Comparison of ENCODE assay signal across 8 mouse cellular contexts in the genomic region with DNA sequence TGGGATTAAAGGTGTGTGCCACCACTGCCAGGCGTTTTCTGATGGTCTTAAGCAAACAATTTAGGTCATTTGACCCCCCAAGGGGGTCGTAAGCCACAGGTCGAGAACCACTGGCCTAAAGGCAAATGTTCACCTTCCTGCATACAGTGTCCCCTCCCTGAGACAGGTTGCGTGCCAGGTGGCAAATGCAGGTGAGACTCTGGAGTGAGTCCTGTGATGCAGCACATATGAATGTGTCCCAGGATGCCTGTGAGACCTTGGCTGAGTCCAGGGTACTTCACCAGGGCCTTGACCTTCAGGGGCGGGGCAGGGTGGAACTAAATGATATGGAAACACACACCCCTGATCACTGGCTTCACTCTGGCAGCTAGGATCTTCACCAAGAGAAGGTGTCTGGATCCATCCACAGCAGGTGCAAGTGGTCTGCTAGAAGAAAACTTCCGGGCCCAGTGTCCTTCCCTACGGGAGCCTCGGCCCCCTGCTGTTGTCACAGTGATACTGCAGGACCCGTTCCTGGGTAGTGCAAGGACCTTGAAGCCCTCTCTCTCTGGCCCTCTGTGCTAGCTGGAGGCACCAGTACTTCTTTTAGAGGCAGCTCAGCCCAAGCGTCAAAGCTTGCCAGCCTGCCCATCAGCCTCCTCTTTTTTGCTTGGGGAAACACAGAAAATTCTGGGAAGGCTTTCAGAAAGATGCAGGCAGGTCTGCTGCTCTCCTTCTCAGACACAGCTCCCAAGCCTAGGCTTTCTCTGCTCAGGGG. TPM values are rescaled to one million over a fixed set of nuclear protein-coding genes. Genes with fewer than 3 reads are reported as not detected.
DNase-seq lines count a peak whose midpoint lies in the region; ATAC-seq and TF ChIP-seq lines count a peak whose summit lies in the region.

No protein-coding gene starts in this region.

- no peak for ATAC-seq in hindbrain, embryonic 15.5 days (ENCODE audit: low FRiP score, low read depth)
- no peak for ATAC-seq in lung, postnatal 0 days

- H3K9me3 ChIP-seq in hindbrain, embryonic 15.5 days = no peaks in the 10 kb centered on the region
- H3K9me3 ChIP-seq in lung, postnatal 0 days (ENCODE audit: low read length) = no peaks in the 10 kb centered on the region

- 53% methylated on average over 10 of the region's 10 CpGs for WGBS in hindbrain, embryonic 15.5 days
- 42% methylated on average over 10 of the region's 10 CpGs for WGBS in lung, postnatal 0 days

- no peaks in the 10 kb centered on the region for H3K27me3 ChIP-seq in hindbrain, embryonic 15.5 days
- H3K27me3 ChIP-seq in lung, postnatal 0 days (replicated peaks; ENCODE audit: insufficient read depth, low read length) = no peaks in the 10 kb centered on the region

- no peak overlapping the region for H3K4me3 ChIP-seq in hindbrain, embryonic 15.5 days
- H3K4me3 ChIP-seq in lung, postnatal 0 days (ENCODE audit: low read depth, low read length) = no peak overlapping the region

- H3K4me1 ChIP-seq in hindbrain, embryonic 15.5 days (replicated peaks) = peaks cover 54% of the 10 kb centered on the region
- H3K4me1 ChIP-seq in lung, postnatal 0 days (ENCODE audit: insufficient read depth, low read depth, low read length) = peaks cover 27% of the 10 kb centered on the region

- TF ChIP-seq EP300 in lung, postnatal 0 days (IDR thresholded peaks at IDR 0.05) = no peak

- TF ChIP-seq CTCF in lung, postnatal 0 days (IDR thresholded peaks at IDR 0.05) = peak; percentile 87

- no peaks in the 10 kb centered on the region for H3K36me3 ChIP-seq in hindbrain, embryonic 15.5 days
- no peaks in the 10 kb centered on the region for H3K36me3 ChIP-seq in lung, postnatal 0 days (ENCODE audit: insufficient read depth, low read length)

- H3K4me2 ChIP-seq in hindbrain, embryonic 15.5 days = no peak overlapping the region
- no peak overlapping the region for H3K4me2 ChIP-seq in lung, postnatal 0 days (replicated peaks; ENCODE audit: low read depth, low read length)

- H3K27ac ChIP-seq in hindbrain, embryonic 15.5 days (replicated peaks) = peak overlapping the region; percentile 9; the same call in 1 of the 2 replicates
- no peak overlapping the region for H3K27ac ChIP-seq in lung, postnatal 0 days (ENCODE audit: low read length)

- no peak overlapping the region for H3K9ac ChIP-seq in hindbrain, embryonic 15.5 days
- no peak overlapping the region for H3K9ac ChIP-seq in lung, postnatal 0 days (replicated peaks; ENCODE audit: low read depth)

- DNase-seq in cerebellum, adult 11 months = peak; percentile 60
- no peak for DNase-seq in cerebellum, postnatal 4 days (ENCODE audit: low spot score in 2 of 2)
- peak; percentile 65 for DNase-seq in ovary, postnatal 36 days (ENCODE audit: low spot score)
- no peak for DNase-seq in ovary, postnatal 10 days (ENCODE audit: low spot score)
- DNase-seq in embryo, embryonic 10.5 days (ENCODE audit: low spot score) = peak; percentile 77
- DNase-seq in lung, postnatal 0 days (ENCODE audit: low spot score) = peak; percentile 72
- DNase-seq in testis, postnatal 10 days (ENCODE audit: low spot score) = peak; percentile 74

RNA-seq across cellular contexts. Expression of gene Gm9821, which starts 13.4 kb away (rescaled TPM):
- 0.30 and 0.32 TPM in 2 replicates for polyA plus RNA-seq in hindbrain, embryonic 15.5 days (2015; fragmentation: Nextera tagmentation; extraction: Ambion mirVana)
- polyA plus RNA-seq in lung, postnatal 0 days (2015; fragmentation: Nextera tagmentation; extraction: Ambion mirVana) = 0.14 and 0.35 TPM in 2 replicates

RNA-seq across cellular contexts. Expression of gene Dgkz, which starts 16.8 kb away (rescaled TPM):
- 32.4 and 40.9 TPM in 2 replicates for polyA plus RNA-seq in hindbrain, embryonic 15.5 days (2015; fragmentation: Nextera tagmentation; extraction: Ambion mirVana)
- polyA plus RNA-seq in lung, postnatal 0 days (2015; fragmentation: Nextera tagmentation; extraction: Ambion mirVana) = 50.7 and 54.0 TPM in 2 replicates

RNA-seq across cellular contexts. Expression of gene Mdk, which starts 26.8 kb away (rescaled TPM):
- 187 and 224 TPM in 2 replicates for polyA plus RNA-seq in hindbrain, embryonic 15.5 days (2015; fragmentation: Nextera tagmentation; extraction: Ambion mirVana)
- polyA plus RNA-seq in lung, postnatal 0 days (2015; fragmentation: Nextera tagmentation; extraction: Ambion mirVana) = 101 and 104 TPM in 2 replicates

RNA-seq across cellular contexts. Expression of gene Chrm4, which starts 31.8 kb away (rescaled TPM):
- 0.87 and 1.2 TPM in 2 replicates for polyA plus RNA-seq in hindbrain, embryonic 15.5 days (2015; fragmentation: Nextera tagmentation; extraction: Ambion mirVana)
- polyA plus RNA-seq in lung, postnatal 0 days (2015; fragmentation: Nextera tagmentation; extraction: Ambion mirVana) = 0.12 and 0.16 TPM in 2 replicates

Comparison
In these comparisons a context has a peak if more than half of its experiments do, and no peak if none do; other contexts are left out.
1. DNase-seq: peak in cerebellum, adult 11 months (single experiment), ovary, postnatal 36 days (single experiment), embryo, embryonic 10.5 days (single experiment), lung, postnatal 0 days (single experiment) and testis, postnatal 10 days (single experiment); none in cerebellum, postnatal 4 days (0 of 2) and ovary, postnatal 10 days (single experiment).